Mouse (Mus musculus): ENCODE results near the gene Syce2. TPM values are rescaled to one million over a fixed set of nuclear protein-coding genes. Genes with fewer than 3 reads are reported as not detected.

Gene Syce2
- total RNA-seq, 2 experiments from 2014 or later = 0.71 to 1.4 TPM

DNA sequence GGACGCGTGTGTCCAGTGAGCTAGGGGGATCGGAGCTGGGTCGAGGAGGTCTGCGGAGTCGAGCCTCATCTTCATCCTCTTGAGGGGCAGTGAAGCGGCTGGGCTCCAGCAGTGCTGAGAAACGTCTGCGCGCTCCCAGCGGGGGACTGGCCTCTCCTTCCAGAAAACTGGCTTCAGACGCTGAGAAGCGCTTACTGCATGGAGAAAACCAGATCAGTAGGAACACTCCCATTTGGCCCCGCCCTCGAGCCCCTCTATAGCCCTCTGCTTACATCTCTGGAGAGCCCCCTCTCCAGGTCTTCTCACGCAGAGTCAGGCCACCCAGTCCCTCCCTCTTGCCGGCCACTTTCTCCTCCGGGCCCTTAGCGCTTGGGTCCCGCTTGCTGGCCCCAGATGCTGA lies 45.9 kb downstream of the Syce2 start:
- DNase-seq = no peak
- intact Hi-C loops (cut with DNase I) = loop anchor here (5.0 kb wide), 1 partner anchor 35 kb away; no protein-coding TSS in a partner anchor

DNA sequence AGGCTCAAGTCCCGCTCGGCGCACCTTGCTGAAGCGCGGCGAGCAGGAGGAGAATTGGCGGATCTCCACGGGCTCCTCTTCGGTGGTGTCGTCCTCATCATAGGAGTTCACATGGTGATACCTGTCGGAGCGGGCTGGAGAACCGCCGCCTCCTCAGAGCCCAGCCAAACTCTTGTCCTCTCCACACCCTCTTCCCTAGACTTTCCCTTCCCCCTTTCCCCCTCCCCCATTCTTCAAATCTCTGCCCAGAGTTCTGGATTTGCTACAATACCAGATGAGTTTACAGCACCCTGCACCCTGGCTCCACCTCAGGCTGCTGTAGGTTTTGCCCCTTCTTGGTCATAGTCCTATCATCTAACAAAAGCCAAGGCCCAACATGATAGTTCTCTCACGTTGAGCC lies 46.7 kb downstream of the Syce2 start:
- intact Hi-C loops (cut with DNase I) = loop anchor here (5.0 kb wide), 1 partner anchor 34 kb away; no protein-coding TSS in a partner anchor
- no peak for DNase-seq

DNA sequence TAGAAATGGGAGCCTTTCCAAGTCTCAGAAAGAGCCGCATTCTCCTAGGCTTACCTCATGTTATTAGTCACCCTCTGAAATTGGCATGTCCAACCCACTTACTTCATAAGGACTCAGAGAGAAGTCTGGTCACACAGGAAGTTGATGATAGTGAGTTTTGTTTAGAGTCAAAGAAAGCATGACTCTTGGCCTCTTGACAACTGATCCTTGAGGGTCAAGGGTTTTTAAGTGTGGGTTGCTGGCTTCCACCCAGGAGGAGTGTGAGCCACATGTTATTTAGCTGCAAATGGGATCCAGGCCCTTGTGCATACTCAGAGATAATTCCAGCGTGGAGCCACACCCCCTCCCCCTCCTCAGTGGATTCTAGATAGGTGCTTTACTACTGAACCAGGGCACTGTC lies 49.7 kb downstream of the Syce2 start:
- DNase-seq = no peak
- intact Hi-C loops (cut with DNase I) = no loop called here

DNA sequence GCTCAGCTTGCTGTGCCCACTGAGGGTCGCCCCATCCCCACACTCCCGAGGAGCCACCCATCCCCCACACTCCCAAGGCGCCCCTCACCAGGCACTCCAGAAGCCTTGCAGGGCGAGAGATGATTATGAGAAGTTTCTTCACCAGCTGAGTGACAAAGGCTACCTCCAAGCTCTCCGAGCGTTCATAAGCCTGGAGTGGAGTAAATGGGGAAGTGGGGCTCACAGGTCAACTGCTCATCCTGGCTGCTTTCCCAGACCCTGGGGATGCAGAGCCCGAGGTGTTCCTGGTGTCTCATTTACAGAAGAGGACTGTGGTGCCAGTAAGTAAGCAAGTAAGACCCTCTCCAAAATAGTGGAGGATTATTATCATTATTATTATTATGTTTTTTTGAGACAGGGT lies 53.6 kb downstream of the Syce2 start:
- intact Hi-C loops (cut with DNase I) = loop anchor here (5.0 kb wide), 1 partner anchor 72 kb away; no protein-coding TSS in a partner anchor
- no peak for DNase-seq

DNA sequence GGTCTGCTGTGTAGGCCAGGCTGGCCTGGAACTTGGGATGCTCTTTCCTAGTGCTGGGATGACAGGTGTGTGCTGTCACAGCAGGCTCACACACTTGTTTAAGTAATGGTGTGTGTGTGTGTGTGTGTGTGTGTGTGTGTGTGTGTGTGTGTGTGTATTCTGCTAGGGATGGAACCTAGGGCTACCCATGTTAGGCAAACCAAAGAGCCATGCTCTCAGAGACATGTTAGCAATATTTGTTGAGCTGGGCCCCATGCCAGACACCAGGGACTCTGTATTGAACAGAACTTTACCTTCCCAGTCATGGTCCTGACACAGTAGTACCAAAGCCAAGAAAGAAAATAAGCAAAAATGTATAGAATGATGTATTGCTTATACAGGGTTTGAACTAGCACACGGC lies 55.6 kb downstream of the Syce2 start:
- intact Hi-C loops (cut with DNase I) = loop anchor here (5.0 kb wide), 1 partner anchor 70 kb away; no protein-coding TSS in a partner anchor
- DNase-seq = no peak

DNA sequence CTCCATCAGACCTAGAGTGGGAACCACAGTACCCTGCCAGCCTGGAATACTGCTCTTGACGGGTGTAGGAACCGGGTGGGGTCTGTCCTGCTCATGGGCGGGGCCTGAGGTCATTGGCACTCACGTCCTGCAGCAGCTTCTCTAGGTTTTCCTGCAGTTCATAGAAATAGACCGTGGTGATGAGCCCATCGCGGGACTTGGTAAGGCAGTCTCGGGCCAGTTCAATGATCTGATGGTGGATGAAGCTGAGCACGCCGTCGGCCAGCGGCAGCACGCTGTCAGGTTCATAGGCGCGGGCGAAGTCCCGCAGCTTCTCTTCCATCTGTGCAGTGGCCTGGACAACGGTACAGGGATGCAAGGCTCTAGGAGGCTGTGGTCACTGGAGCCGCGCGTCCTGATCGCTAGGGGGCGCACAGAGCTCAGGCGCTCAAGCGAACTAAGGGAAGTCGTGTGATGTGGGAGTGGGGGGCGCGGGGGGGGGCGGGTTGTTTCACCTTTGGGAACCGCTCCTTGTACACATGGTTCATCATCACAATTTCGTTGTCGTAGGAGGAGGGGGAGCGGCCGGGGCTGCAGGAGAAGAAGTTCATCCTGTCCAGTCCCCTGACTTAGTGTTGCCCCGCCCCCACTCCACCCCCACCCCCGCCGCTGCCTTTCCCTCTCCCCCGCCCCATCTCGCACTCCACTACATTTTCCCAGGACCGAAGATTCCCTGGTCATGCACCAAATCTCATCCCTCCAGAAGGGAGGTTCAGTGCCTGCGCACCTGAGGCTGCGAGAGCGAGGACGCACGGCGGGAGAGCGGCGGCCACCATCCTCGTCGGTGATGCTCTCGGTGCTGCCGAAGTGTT lies 56.8 kb downstream of the Syce2 start:
- peak; percentile 60 to 61 for DNase-seq
- intact Hi-C loops (cut with DNase I) = loop anchor here (5.0 kb wide), 1 partner anchor 69 kb away; no protein-coding TSS in a partner anchor

DNA sequence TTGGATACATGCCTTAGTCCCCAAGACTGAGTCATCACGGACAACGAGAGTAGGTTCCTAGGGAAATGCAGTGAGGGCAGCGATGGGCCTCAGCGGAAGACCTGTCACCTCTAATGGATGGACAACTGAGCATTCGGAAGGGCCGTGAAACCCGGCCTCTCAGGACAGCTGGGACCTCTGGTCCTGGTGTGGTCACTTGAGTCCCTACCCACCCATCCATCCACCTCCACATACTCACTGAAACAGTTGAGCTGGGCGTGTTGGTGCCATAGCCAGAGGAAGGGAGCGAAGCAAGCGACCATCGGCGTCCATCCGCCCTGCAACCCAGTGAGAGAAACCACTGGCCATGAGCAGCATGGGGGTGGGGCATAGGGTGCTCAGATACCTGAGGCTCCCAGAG lies 58.7 kb downstream of the Syce2 start:
- no peak for DNase-seq
- intact Hi-C loops (cut with DNase I) = no loop called here

DNA sequence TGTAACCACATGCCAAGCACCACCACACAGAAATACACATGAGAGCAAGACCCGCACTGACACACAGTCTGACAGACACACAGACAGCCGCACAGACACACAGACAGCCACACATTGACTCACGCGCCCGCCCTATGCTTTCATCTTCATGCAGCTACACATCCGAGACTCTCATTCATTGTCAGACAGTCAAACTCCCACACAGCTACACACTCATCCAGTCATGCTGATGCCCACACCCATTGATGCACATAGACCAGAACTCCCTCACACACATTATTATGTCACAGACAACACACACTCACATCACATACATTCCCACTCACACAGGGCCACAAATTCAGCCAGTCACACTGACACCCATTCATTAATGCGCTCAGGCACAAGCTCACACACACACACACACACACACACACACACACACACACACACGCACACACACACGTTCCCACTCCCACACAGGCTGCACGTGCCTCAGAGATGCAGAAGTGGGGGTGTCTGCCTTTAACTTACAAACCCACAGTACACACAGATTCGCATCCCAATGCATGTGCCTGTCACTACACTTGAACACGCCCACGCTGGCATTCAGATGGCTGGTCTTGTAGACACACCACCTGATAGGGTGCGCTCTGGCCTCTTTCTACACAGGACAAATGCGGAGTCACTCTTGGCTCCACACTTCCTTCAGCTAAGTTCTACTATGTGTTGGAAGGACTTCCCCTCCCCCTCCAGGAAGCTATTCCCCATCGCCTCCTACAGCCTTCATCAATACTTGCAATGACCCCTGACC lies 62.1 kb downstream of the Syce2 start:
- intact Hi-C loops (cut with DNase I) = no loop called here
- DNase-seq = no peak

DNA sequence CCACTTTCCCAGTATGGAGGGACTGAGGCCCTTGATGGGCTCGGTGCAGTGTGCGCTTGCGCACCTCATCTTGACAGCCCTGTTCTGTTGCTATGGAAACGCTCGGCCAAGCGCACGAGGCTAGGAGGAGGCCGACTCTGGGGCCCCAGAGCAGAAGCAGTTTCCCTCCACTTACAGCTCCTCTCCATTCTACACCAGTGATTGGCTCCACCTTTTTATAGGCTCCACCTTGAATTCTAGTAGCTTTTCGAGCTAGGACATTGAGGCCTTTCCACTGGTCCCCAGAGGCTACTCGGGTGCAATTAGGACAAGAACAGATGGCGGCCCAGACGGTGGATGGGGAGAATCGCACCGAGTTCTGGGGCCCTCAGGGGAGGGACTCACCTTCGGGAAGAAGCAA lies 62.9 kb downstream of the Syce2 start:
- DNase-seq = no peak
- intact Hi-C loops (cut with DNase I) = no loop called here

DNA sequence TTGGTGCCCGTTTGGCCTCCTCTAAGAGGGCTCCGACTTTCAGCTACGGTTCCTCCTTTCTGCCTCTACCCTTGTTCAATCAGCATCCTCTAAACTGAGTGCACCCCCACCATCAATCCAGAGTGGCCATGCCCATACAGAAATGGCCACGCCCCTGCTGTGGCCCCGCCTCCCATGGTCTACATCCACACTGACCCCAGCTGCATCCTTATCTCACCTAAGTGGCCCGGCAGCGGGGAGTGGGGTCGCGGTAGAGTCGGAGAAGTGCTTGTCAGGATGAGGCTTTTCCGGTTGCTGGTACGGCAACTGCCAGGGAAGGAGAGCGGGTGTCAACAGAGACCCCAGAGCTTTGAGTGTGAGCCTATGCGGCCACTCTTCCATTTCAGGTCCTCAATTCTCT lies 63.6 kb downstream of the Syce2 start:
- intact Hi-C loops (cut with DNase I) = no loop called here

DNA sequence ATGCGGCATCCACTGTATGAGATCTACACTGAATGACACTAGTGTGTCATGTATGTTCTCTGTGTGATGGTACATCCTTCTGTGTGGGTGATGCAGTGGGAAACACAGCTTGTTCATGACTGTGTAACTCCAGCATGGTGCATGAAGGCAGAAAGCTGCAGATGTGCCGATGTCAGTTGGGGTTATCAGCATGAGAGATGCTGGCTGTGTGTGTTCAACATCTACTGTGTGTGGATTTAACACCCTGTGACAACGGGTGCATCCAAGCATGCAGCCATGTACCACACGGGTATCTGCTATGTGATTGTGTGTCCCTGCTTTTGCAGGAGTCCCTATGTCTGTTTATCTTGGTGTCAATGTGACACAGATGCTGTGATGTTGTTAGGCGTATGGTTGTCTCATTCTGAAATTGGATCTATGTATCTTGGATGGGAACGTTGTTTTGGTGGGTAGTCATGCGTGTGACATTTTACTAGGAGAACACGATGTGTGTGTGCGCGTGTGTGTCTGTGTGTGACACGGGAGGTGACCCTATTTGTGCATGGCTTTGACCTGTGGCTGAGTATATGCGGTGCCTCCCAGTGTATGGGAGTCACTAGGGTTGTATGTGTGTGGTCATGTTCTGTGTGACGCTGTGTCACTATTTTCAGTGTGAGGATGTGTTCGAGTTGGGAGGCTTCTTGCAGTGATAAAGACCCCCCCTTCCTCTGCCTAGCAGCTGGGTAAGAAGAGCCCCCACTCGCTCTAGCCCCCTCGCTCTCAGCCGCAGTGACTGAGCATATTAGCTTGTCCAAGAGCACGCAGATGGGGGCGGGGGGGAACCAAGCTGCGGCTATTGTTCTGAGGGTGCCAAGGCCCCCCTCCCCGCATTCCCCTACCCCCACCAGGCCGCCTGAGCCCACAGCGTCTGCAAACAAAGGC lies 64.4 kb downstream of the Syce2 start:
- intact Hi-C loops (cut with DNase I) = no loop called here
- no peak for DNase-seq

More for the DNA sequence above, 63.6 kb downstream of the Syce2 start:
- no peak for DNase-seq

DNA sequence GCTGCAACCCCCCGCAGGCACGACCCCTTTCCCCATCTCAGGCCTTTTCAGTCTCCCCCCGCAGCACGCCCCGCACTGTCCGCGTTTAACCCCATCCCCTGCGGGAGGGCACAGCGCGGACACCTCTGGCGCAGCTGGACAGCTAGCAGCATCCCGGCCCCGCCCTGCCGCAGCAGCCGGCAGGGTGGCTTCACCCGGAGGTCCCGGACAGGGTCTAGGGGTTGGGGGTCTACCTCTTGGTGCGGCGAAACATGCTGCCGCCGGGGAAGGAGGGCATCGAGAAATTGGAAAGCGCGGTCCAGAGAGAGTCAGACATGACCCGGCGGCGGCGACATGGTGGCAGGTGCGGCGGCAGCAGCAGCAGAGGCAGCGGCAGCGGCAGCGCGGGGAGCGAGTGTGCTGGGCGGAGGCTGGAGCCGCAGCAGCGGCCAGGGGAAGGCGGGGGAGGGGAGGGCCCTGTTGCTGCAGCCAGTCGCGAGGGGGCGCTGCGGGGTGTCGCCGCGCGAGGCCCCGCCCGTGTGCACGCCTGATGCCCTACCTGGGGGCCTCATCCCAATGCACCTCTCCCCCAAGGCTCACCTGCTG lies 65.1 kb downstream of the Syce2 start, which contains the start of gene Mast1:
Gene Mast1 (minus strand): TSS at position 398 of the 585 bp plus-strand sequence.
- intact Hi-C loops (cut with DNase I) = no loop called here
- DNase-seq = peak in 1 of 2 experiments; percentile 33

Small RNA genes within 50 kb of the gene (microRNA-seq; reads per million reads assigned to microRNA genes)
- gene Gm24197 (0 reads per million in 2 experiments), gene Mir7069 (0.74 to 2.1 reads per million in 2 experiments)

Other genes starting within 250 kb of the Syce2 start
- 1 to 10 TPM; 5.6 to 9.3 TPM for gene Ier2, start 209.3 kb upstream of the Syce2 start, total RNA-seq (2021)
- 10 to 100 TPM; 39.8 to 43.3 TPM for gene Trmt1, start 185.8 kb upstream of the Syce2 start, total RNA-seq (2021)
- 10 to 100 TPM; 18.1 to 20.1 TPM for gene Nacc1, start 184.2 kb upstream of the Syce2 start, total RNA-seq (2021)
- gene Lyl1, start 170.7 kb upstream of the Syce2 start, total RNA-seq (2021) = 1 to 10 TPM in 1 of 2 experiments, under 1 TPM in 1; 0.96 to 1.4 TPM
- gene G430095P16Rik, start 149.1 kb upstream of the Syce2 start, total RNA-seq (2021) = 1 to 10 TPM in 1 of 2 experiments, not detected in 1; 1.0 TPM
- gene Nfix, start 71.8 kb upstream of the Syce2 start, total RNA-seq (2021) = 100 to 1,000 TPM; 433 to 510 TPM
- 1 to 10 TPM; 8.3 to 9.9 TPM for gene Dand5, start 49.3 kb upstream of the Syce2 start, total RNA-seq (2021)
- gene Gadd45gip1, start 40.6 kb upstream of the Syce2 start, total RNA-seq (2021) = 10 to 100 TPM; 17.7 to 23.0 TPM
- 100 to 1,000 TPM; 136 to 151 TPM for gene Rad23a, start 31.4 kb upstream of the Syce2 start, total RNA-seq (2021)
- 100 to 1,000 TPM; 153 to 159 TPM for gene Calr, start 25.2 kb upstream of the Syce2 start, total RNA-seq (2021)
- 10 to 100 TPM; 22.1 to 26.2 TPM for gene Farsa, start 15.1 kb upstream of the Syce2 start, total RNA-seq (2021)
- 10 to 100 TPM; 25.5 to 45.9 TPM for gene Gcdh, start 21.8 kb downstream of the Syce2 start, total RNA-seq (2021)
- gene Klf1, start 29.8 kb downstream of the Syce2 start, total RNA-seq (2021) = not detected
- 1 to 10 TPM; 3.7 to 5.1 TPM for gene Dnase2a, start 36.4 kb downstream of the Syce2 start, total RNA-seq (2021)
- gene Mast1, start 65.2 kb downstream of the Syce2 start, total RNA-seq (2021) = not detected
- not detected for gene Rtbdn, start 74.9 kb downstream of the Syce2 start, total RNA-seq (2021)
- gene Gm49661, start 97.3 kb downstream of the Syce2 start, total RNA-seq (2021) = not detected
- 100 to 1,000 TPM; 180 to 196 TPM for gene Prdx2, start 97.5 kb downstream of the Syce2 start, total RNA-seq (2021)
- gene Rnaseh2a, start 97.7 kb downstream of the Syce2 start, total RNA-seq (2021) = 10 to 100 TPM; 23.3 to 23.8 TPM
- gene Junb, start 106.6 kb downstream of the Syce2 start, total RNA-seq (2021) = 10 to 100 TPM in 1 of 2 experiments, 1 to 10 TPM in 1; 4.3 to 12.8 TPM
- gene Hook2, start 118.5 kb downstream of the Syce2 start, total RNA-seq (2021) = 1 to 10 TPM; 1.4 to 1.5 TPM
- gene Best2, start 142.4 kb downstream of the Syce2 start, total RNA-seq (2021) = not detected
- gene Asna1, start 153.2 kb downstream of the Syce2 start, total RNA-seq (2021) = 10 to 100 TPM; 49.7 to 50.8 TPM
- gene Trir, start 154.7 kb downstream of the Syce2 start, total RNA-seq (2021) = 10 to 100 TPM; 71.9 to 73.6 TPM
- 10 to 100 TPM; 29.3 to 29.7 TPM for gene Tnpo2, start 164.8 kb downstream of the Syce2 start, total RNA-seq (2021)
- 1 to 10 TPM; 1.4 to 2.4 TPM for gene Fbxw9, start 187.9 kb downstream of the Syce2 start, total RNA-seq (2021)
- gene Gm5741, start 195.9 kb downstream of the Syce2 start, total RNA-seq (2021) = not detected
- gene Dhps, start 199.6 kb downstream of the Syce2 start, total RNA-seq (2021) = 10 to 100 TPM; 18.2 to 23.6 TPM
- 10 to 100 TPM; 37.3 to 44.5 TPM for gene Wdr83os, start 208.6 kb downstream of the Syce2 start, total RNA-seq (2021)
- gene Wdr83, start 209.2 kb downstream of the Syce2 start, total RNA-seq (2021) = 10 to 100 TPM; 13.5 to 15.6 TPM
- gene Man2b1, start 211.2 kb downstream of the Syce2 start, total RNA-seq (2021) = 1 to 10 TPM; 9.0 TPM

Measured in gastrocnemius, postnatal 36 days (tissue).